Mouse (Mus musculus) E14TG2a.4 (cell line): ENCODE results near the gene Dicer1.

Experiments
- H3K27me3 ChIP-seq: 2 replicates; pipeline ENCODE4 v1.6.1; 2014; ENCODE audit warnings: low read length, control low read depth; ENCODE audit not compliant: insufficient read depth
- H3K36me3 ChIP-seq: 2 replicates; pipeline ENCODE4 v1.6.1; 2014; ENCODE audit warnings: low read length, control low read depth; ENCODE audit not compliant: insufficient read depth
- H3K4me1 ChIP-seq: replicated peaks from 2 replicates; pipeline ENCODE4 v1.6.1; 2014; ENCODE audit warnings: low read depth, low read length, control low read depth
- H3K4me3 ChIP-seq: replicated peaks from 2 replicates; pipeline ENCODE4 v1.5.1; 2014; ENCODE audit warnings: mild to moderate bottlenecking, low read length
- H3K9me3 ChIP-seq: 2 replicates; pipeline ENCODE4 v1.6.1; 2014; ENCODE audit warnings: low read length, control low read depth
- CTCF ChIP-seq: conservative IDR thresholded peaks from 2 replicates; pipeline ENCODE4 v1.5.1; 2014; ENCODE audit warnings: low read length
- NANOG ChIP-seq: IDR thresholded peaks from 2 replicates; pipeline ENCODE4 v1.6.1; 2014; ENCODE audit warnings: borderline replicate concordance, low read length, mixed read lengths
- POU5F1 ChIP-seq: IDR thresholded peaks from 2 replicates; pipeline ENCODE4 v1.6.1; 2014; ENCODE audit warnings: low read length, borderline replicate concordance

Gene Dicer1

GRCm38 (mm10) chr12:104638156-104638555 is 113.6 kb downstream of the Dicer1 start:
- Histone ChIP-seq H3K4me1 (peaks cover 26% of the 10 kb centered on the region), H3K27me3 (peaks cover 32% of the 10 kb centered on the region), H3K9me3 (no peaks in the 10 kb centered on the region), H3K36me3 (no peaks in the 10 kb centered on the region), H3K4me3 (no peak overlapping the region)
- TF ChIP-seq POU5F1, result no peak
- TF ChIP-seq CTCF, result no peak
- no peak for TF ChIP-seq NANOG
